Mouse (Mus musculus): ENCODE measurements around the gene Sumo2. TPM values are rescaled to one million over a fixed set of nuclear protein-coding genes. Genes with fewer than 3 reads are reported as not detected.

Gene Sumo2
- polyA plus RNA-seq, 1 experiment = 384 TPM

DNA sequence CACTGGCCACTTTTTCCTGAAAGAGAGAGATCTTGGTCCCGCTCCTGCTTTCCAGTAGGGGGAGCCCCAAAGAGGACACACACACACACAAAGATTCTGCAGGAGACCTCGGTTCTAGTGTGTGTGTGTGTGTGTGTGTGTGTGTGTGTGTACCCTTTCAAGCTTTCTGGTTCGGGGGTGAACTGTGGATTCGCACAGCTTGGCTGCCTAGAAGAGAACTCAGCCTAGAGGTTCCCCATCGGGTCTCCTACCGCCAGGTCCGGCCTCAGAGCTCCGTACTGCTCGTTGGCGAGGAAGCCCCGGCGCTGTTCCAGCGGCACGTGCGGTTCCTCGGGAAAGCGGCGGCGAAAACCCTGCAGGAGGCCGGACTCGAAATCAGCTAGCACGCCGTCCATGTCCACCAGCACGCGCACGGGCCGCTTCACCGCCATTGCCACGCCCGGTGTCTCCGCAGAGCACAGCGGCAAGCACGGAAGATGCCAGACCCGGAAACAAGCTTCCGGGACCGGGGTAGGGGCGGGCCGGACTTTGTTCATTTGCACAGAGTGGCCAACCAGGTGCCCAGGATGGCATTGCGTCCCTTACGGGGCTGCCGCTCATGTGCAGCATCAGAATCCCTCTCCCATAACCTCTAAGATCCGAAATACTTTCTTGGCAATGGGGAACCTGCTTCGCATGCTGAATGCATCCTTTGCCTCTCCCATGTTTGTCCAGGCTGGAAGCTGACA lies 44.6 kb downstream of the Sumo2 start, which contains the start of gene Nt5c:
Nt5c (minus strand) TSS at position 507 of the 728 bp plus-strand sequence.
- Histone ChIP-seq H3K36me3 (ENCODE audit: control insufficient read depth, insufficient read depth) (peaks cover 15% of the 10 kb centered on the region), H3K79me3 (ENCODE audit: low read depth) (peaks cover 10% of the 10 kb centered on the region), H3ac (ENCODE audit: control insufficient read depth, insufficient read length, low read depth) (peak within 1 kb of the TSS; percentile 75), H3K27me3 (ENCODE audit: control insufficient read depth, insufficient read depth, insufficient read length) (no peaks in the 10 kb centered on the region), H3K4me3 (ENCODE audit: insufficient read depth, poor library complexity, severe bottlenecking) (peak within 1 kb of the TSS; percentile 91), H3K79me2 (ENCODE audit: control insufficient read depth, insufficient read depth) (peaks cover 25% of the 10 kb centered on the region)
- TF ChIP-seq MAX (IDR thresholded peaks at IDR 0.05) (peak; percentile 10), FOSL1 (IDR thresholded peaks at IDR 0.05; ENCODE audit: insufficient read depth, low read length, poor library complexity, severe bottlenecking) (no peak), MYOD1 (IDR thresholded peaks at IDR 0.05; ENCODE audit: control insufficient read depth, insufficient read length, low read depth) (no peak), MYOG (IDR thresholded peaks at IDR 0.05; ENCODE audit: control insufficient read depth, extremely low read depth, insufficient read length) (no peak), CTCF (IDR thresholded peaks at IDR 0.05; ENCODE audit: control insufficient read depth, insufficient read depth, insufficient read length) (peak; percentile 47), USF1 (IDR thresholded peaks at IDR 0.05; ENCODE audit: low read depth) (no peak), CEBPB (IDR thresholded peaks at IDR 0.05; ENCODE audit: low read depth) (no peak)

GRCm38 (mm10) chr11:115490441-115491355 lies 45.4 kb downstream of the Sumo2 start:
- peak overlapping the region; percentile 75 for H3ac ChIP-seq (ENCODE audit: control insufficient read depth, insufficient read length, low read depth)
- H3K36me3 ChIP-seq (ENCODE audit: control insufficient read depth, insufficient read depth) = peaks cover 15% of the 10 kb centered on the region
- H3K4me3 ChIP-seq (ENCODE audit: insufficient read depth, poor library complexity, severe bottlenecking) = peak overlapping the region; percentile 91
- peaks cover 10% of the 10 kb centered on the region for H3K79me3 ChIP-seq (ENCODE audit: low read depth)
- no peak for TF ChIP-seq USF1 (IDR thresholded peaks at IDR 0.05; ENCODE audit: low read depth)
- no peak for TF ChIP-seq CTCF (IDR thresholded peaks at IDR 0.05; ENCODE audit: control insufficient read depth, insufficient read depth, insufficient read length)
- TF ChIP-seq FOSL1 (IDR thresholded peaks at IDR 0.05; ENCODE audit: insufficient read depth, low read length, poor library complexity, severe bottlenecking) = no peak
- TF ChIP-seq MYOG (IDR thresholded peaks at IDR 0.05; ENCODE audit: control insufficient read depth, extremely low read depth, insufficient read length) = no peak
- no peak for TF ChIP-seq CEBPB (IDR thresholded peaks at IDR 0.05; ENCODE audit: low read depth)
- TF ChIP-seq MYOD1 (IDR thresholded peaks at IDR 0.05; ENCODE audit: control insufficient read depth, insufficient read length, low read depth) = no peak
- TF ChIP-seq MAX (IDR thresholded peaks at IDR 0.05) = no peak
- H3K27me3 ChIP-seq (ENCODE audit: control insufficient read depth, insufficient read depth, insufficient read length) = no peaks in the 10 kb centered on the region
- H3K79me2 ChIP-seq (ENCODE audit: control insufficient read depth, insufficient read depth) = peaks cover 25% of the 10 kb centered on the region

DNA sequence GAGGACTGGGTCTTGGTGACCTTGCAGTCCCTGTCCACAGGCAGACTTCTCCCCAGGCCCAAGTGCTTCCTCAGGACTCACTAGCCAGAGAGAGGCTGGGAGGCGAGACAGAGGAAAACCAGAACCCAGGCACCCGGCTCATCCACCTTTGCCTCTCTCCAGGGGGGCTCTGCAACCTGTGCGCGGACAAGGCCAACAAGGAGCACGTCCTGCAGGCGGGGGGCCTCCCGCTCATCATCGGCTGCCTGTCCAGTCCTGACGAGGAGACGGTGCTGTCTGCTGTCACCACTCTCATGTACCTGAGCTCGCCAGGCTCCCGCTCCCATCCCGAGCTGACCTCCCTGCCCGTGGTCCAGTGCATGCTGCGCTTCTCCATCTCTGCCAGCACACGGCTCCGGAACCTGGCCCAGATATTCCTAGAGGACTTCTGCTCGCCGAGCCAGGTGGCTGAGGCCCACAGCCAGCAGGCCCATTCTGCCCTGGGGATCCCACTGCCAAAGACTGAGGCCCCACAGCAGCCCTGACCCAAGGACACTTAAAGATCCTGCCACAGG lies 47.4 kb downstream of the Sumo2 start:
- Histone ChIP-seq H3ac (ENCODE audit: control insufficient read depth, insufficient read length, low read depth) (no peak overlapping the region), H3K36me3 (ENCODE audit: control insufficient read depth, insufficient read depth) (peaks cover 20% of the 10 kb centered on the region), H3K79me3 (ENCODE audit: low read depth) (peaks cover 10% of the 10 kb centered on the region), H3K79me2 (ENCODE audit: control insufficient read depth, insufficient read depth) (peaks cover 25% of the 10 kb centered on the region), H3K27me3 (ENCODE audit: control insufficient read depth, insufficient read depth, insufficient read length) (no peaks in the 10 kb centered on the region), H3K4me3 (ENCODE audit: insufficient read depth, poor library complexity, severe bottlenecking) (no peak overlapping the region)
- TF ChIP-seq FOSL1 (IDR thresholded peaks at IDR 0.05; ENCODE audit: insufficient read depth, low read length, poor library complexity, severe bottlenecking) (no peak), USF1 (IDR thresholded peaks at IDR 0.05; ENCODE audit: low read depth) (no peak), MAX (IDR thresholded peaks at IDR 0.05) (no peak), MYOD1 (IDR thresholded peaks at IDR 0.05; ENCODE audit: control insufficient read depth, insufficient read length, low read depth) (no peak), CEBPB (IDR thresholded peaks at IDR 0.05; ENCODE audit: low read depth) (no peak), MYOG (IDR thresholded peaks at IDR 0.05; ENCODE audit: control insufficient read depth, extremely low read depth, insufficient read length) (no peak), CTCF (IDR thresholded peaks at IDR 0.05; ENCODE audit: control insufficient read depth, insufficient read depth, insufficient read length) (no peak)

DNA sequence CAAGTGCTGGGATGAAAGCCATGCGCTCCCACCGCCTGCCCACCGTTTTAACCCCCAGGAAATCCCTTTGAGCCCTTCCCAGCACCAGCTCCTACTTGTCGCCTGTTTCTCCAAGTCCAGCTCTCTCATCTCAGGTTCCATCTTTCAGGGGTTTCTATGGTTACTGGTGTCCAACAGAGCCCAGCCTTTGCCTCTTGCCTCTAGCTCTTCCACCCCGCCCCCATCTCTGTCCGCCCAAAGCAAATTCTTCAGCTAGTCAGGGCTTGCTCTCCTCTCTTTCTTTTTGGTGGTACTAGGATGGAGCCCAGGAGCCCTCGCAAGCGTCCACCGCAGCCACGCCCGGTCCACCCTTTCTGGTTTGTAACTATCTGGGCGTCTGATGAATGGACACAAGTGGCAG lies 50.9 kb downstream of the Sumo2 start:
- Histone ChIP-seq H3K79me2 (ENCODE audit: control insufficient read depth, insufficient read depth) (peaks cover 7% of the 10 kb centered on the region), H3ac (ENCODE audit: control insufficient read depth, insufficient read length, low read depth) (no peak overlapping the region), H3K27me3 (ENCODE audit: control insufficient read depth, insufficient read depth, insufficient read length) (no peaks in the 10 kb centered on the region), H3K36me3 (ENCODE audit: control insufficient read depth, insufficient read depth) (peaks cover 18% of the 10 kb centered on the region), H3K4me3 (ENCODE audit: insufficient read depth, poor library complexity, severe bottlenecking) (no peak overlapping the region), H3K79me3 (ENCODE audit: low read depth) (peaks cover 2% of the 10 kb centered on the region)
- TF ChIP-seq USF1 (IDR thresholded peaks at IDR 0.05; ENCODE audit: low read depth) (no peak), CEBPB (IDR thresholded peaks at IDR 0.05; ENCODE audit: low read depth) (no peak), MYOD1 (IDR thresholded peaks at IDR 0.05; ENCODE audit: control insufficient read depth, insufficient read length, low read depth) (no peak)

DNA sequence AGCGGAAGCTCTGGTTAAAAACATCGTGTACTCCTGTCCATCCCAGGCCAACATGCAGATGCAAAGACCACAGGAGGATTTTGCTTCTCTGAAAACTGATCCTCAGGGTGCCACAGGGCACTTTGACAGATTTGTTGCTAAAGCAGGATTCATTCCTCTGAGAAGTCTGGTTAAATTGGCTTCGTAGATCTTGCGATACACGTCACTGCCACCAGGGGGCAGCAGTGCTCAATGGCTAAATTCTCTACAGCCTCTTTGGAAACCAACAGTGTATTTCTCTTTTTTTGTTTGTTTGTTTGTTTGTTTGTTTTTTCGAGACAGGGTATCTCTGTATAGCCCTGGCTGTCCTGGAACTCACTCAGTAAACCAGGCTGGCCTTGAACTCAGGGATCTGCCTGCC lies 52.4 kb downstream of the Sumo2 start:
- peaks cover 2% of the 10 kb centered on the region for H3K79me3 ChIP-seq (ENCODE audit: low read depth)
- no peak for TF ChIP-seq MYOG (IDR thresholded peaks at IDR 0.05; ENCODE audit: control insufficient read depth, extremely low read depth, insufficient read length)
- peak; percentile 45 for TF ChIP-seq CTCF (IDR thresholded peaks at IDR 0.05; ENCODE audit: control insufficient read depth, insufficient read depth, insufficient read length)
- H3K79me2 ChIP-seq (ENCODE audit: control insufficient read depth, insufficient read depth) = no peaks in the 10 kb centered on the region
- no peaks in the 10 kb centered on the region for H3K27me3 ChIP-seq (ENCODE audit: control insufficient read depth, insufficient read depth, insufficient read length)
- H3ac ChIP-seq (ENCODE audit: control insufficient read depth, insufficient read length, low read depth) = no peak overlapping the region
- H3K36me3 ChIP-seq (ENCODE audit: control insufficient read depth, insufficient read depth) = peaks cover 5% of the 10 kb centered on the region
- no peak overlapping the region for H3K4me3 ChIP-seq (ENCODE audit: insufficient read depth, poor library complexity, severe bottlenecking)
